Mouse (Mus musculus) lung, embryonic 15.5 days (tissue): ENCODE results near the gene Fhit. TPM values are rescaled to one million over a fixed set of nuclear protein-coding genes. Genes with fewer than 3 reads are reported as not detected.
"Not testable (repeated sequence)": the region's sequence is repeated elsewhere in the genome, so short reads cannot be mapped to it uniquely, and the experiment has no call there.

Experiments used
- ATAC-seq: fragments of 200-750 bp; cut with Nextera tagmentation; 2 replicates; pipeline ENCODE4 v1.8.0; 2017; ENCODE audit warnings: moderate number of reproducible peaks, borderline replicate concordance; ENCODE audit not compliant: low FRiP score, low TSS enrichment; ENCODE audit errors: extremely low read depth
- H3K27ac ChIP-seq: fragments of 300-500 bp; sonication (generic); 2 replicates; pipeline ENCODE4 v1.5.1; 2015; ENCODE audit warnings: moderate library complexity, mild to moderate bottlenecking, inconsistent platforms
- H3K27me3 ChIP-seq: fragments of 300-500 bp; sonication (generic); 2 replicates; pipeline ENCODE4 v1.6.1; 2015; ENCODE audit warnings: inconsistent platforms
- H3K36me3 ChIP-seq: fragments of 300-500 bp; sonication (generic); 2 replicates; pipeline ENCODE4 v1.6.1; 2015; ENCODE audit warnings: inconsistent platforms
- H3K4me1 ChIP-seq: fragments of 300-500 bp; sonication (generic); 2 replicates; pipeline ENCODE4 v1.6.1; 2015; ENCODE audit warnings: inconsistent platforms
- H3K4me2 ChIP-seq: fragments of 300-500 bp; sonication (generic); 2 replicates; pipeline ENCODE4 v1.6.1; 2015; ENCODE audit warnings: inconsistent platforms, mild to moderate bottlenecking, moderate library complexity
- H3K4me3 ChIP-seq: fragments of 300-500 bp; sonication (generic); 2 replicates; pipeline ENCODE4 v1.5.1; 2015; ENCODE audit warnings: mild to moderate bottlenecking, inconsistent platforms
- H3K9ac ChIP-seq: fragments of 300-500 bp; sonication (generic); 2 replicates; pipeline ENCODE4 v1.6.1; 2015; ENCODE audit warnings: inconsistent platforms
- H3K9me3 ChIP-seq: fragments of 300-500 bp; sonication (generic); 2 replicates; pipeline ENCODE4 v1.6.1; 2016; ENCODE audit warnings: inconsistent platforms
- WGBS: fragments of 180-500 bp; shearing (Covaris S2); methylation state at CpG from one replicate; pipeline ENCODE4 v1.1.7; 2015; 5-methylcytosine and 5-hydroxymethylcytosine counted together
- polyA plus RNA-seq: library from polyadenylated mRNA; unstranded; fragments of >200 nt; fragmentation: Nextera tagmentation; extraction: Ambion mirVana; gene quantifications from 2 replicates; pipeline ENCODE4 v1.2.1, GENCODE M21; 2015

The Fhit gene
- polyA plus RNA-seq, 1 experiment from 2014 or later, result 3.4 TPM

- Histone ChIP-seq H3K4me2 (no peak overlapping the region), H3K4me3 (no peak overlapping the region), H3K27me3 (no peaks in the 10 kb centered on the region), H3K36me3 (no peaks in the 10 kb centered on the region), H3K9ac (no peak overlapping the region), H3K9me3 (no peaks in the 10 kb centered on the region), H3K27ac (no peak overlapping the region), H3K4me1 (no peaks in the 10 kb centered on the region)
- WGBS, result 76% methylated on average over 2 of the region's 2 CpGs
- no peak for ATAC-seq
These were observed 383.1 kb downstream of the Fhit start for GRCm38 (mm10) chr14:10778721-10779120.

GRCm38 (mm10) chr14:10754883-10755282 lies 407.0 kb downstream of the Fhit start:
- H3K36me3 ChIP-seq, H3K9me3 ChIP-seq, ATAC-seq, H3K4me1 ChIP-seq, H3K27ac ChIP-seq, H3K27me3 ChIP-seq, H3K4me3 ChIP-seq, H3K9ac ChIP-seq, H3K4me2 ChIP-seq: not testable (repeated sequence)
- WGBS, result 84% methylated on average over 1 of the region's 1 CpGs

DNA sequence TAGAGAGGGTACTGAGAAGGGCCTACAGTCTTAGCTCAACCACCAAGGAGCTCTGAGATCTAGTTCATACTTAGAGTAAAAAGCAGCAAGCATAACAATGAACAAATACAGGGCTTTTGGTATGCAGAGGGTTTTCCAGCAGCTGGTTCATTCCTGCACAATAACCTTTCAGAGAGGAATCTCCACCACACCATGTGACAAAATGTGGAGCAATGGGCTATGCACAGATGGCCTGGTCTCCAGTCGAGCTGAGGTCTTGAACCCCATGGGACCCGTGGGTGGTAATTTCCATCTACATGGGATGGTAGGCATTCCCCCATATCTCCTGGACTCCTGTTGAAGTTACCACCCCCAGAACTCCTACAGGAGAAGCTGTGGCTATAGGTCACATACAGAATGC lies 423.8 kb downstream of the Fhit start:
- ATAC-seq, result no peak

DNA sequence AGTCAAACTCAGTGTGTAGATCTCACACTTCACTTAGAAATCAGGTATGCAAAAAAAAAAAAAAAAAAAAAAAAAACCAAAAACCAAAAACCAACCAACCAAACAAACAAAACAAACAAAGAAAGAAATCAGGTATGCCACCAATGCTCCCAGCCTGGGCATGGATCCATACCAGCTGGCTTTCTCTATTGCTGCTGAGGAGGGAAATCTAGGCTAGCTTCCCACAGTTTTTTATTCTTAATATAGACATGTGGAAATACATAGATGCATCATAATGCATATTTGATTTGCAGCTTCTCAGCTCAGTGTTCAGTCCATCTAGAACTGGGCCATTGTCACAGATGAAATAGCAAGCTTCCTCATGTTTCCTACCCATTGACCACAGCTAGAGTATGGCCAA lies 439.3 kb downstream of the Fhit start:
- H3K27ac ChIP-seq, result no peak overlapping the region
- no peak overlapping the region for H3K9ac ChIP-seq
- no peaks in the 10 kb centered on the region for H3K9me3 ChIP-seq
- H3K4me3 ChIP-seq, result no peak overlapping the region
- no peak overlapping the region for H3K4me2 ChIP-seq
- no peaks in the 10 kb centered on the region for H3K27me3 ChIP-seq
- H3K4me1 ChIP-seq, result no peaks in the 10 kb centered on the region
- H3K36me3 ChIP-seq, result no peaks in the 10 kb centered on the region
- no peak for ATAC-seq

More for the DNA sequence above, 423.8 kb downstream of the Fhit start:
- no peaks in the 10 kb centered on the region for H3K36me3 ChIP-seq
- no peak overlapping the region for H3K27ac ChIP-seq
- H3K9ac ChIP-seq, result no peak overlapping the region
- H3K9me3 ChIP-seq, result no peaks in the 10 kb centered on the region
- 66% methylated on average over 2 of the region's 2 CpGs for WGBS
- H3K4me3 ChIP-seq, result no peak overlapping the region
- no peaks in the 10 kb centered on the region for H3K27me3 ChIP-seq
- no peak overlapping the region for H3K4me2 ChIP-seq
- H3K4me1 ChIP-seq, result no peaks in the 10 kb centered on the region

GRCm38 (mm10) chr14:10712916-10713315 lies 448.9 kb downstream of the Fhit start:
- no peaks in the 10 kb centered on the region for H3K36me3 ChIP-seq
- H3K27ac ChIP-seq, result no peak overlapping the region
- H3K27me3 ChIP-seq, result no peaks in the 10 kb centered on the region
- H3K4me3 ChIP-seq, result no peak overlapping the region
- 47% methylated on average over 3 of the region's 3 CpGs for WGBS
- no peak for ATAC-seq
- H3K9me3 ChIP-seq, result no peaks in the 10 kb centered on the region
- no peak overlapping the region for H3K4me2 ChIP-seq
- no peak overlapping the region for H3K9ac ChIP-seq
- H3K4me1 ChIP-seq, result no peaks in the 10 kb centered on the region

DNA sequence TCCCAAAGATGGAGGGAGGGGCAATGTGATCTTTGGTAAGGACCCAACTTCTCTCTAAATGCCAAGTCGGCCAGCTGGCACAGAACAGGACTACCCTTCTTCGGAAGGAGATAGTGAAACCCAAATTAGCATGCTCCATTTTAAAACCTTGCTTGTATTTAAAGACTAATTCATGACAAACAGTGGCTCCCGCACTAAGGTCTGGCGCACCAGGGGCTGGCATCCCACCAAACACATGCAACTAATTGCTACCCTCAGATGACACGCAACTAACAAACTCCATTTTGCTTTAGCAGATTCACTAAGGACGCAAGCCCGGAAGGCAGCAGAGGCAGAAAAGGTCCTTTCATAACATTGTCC lies 449.3 kb downstream of the Fhit start:
- Histone ChIP-seq H3K9ac (no peak overlapping the region), H3K4me3 (no peak overlapping the region), H3K4me1 (no peaks in the 10 kb centered on the region), H3K27me3 (no peaks in the 10 kb centered on the region), H3K9me3 (no peaks in the 10 kb centered on the region), H3K36me3 (no peaks in the 10 kb centered on the region), H3K4me2 (no peak overlapping the region), H3K27ac (no peak overlapping the region)
- no peak for ATAC-seq
- WGBS, result 91% methylated on average over 7 of the region's 7 CpGs

DNA sequence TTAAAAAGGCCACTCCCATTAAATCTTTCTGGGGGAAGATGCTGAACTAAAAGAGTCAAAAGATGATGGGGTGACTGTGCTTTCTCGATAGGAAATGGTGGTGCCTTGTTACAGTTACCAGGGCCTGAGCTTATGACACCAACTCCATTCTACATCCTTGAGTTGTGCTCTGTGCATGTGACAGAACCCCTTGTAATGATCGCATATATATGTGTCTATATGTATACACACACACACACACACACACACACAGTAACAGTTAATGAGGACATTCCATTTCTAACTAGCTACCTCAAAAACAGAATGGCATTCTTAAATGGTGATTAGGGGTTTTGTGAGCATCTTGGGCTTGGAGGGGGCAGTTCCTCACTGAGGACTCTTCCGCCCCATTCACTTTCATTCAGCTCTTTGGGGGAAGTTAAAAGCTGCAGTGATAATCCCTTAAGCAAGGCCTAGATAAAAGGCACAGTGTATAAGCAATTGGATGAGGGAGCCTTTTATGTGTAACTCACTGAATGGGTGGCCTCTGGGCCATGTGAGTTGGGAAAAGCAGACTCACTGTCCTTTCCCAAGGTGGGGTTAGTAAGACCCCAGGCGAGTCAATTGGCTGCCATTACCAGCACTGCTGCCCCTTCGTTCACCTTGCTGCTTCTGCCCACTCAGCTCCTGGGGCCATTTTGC lies 449.9 kb downstream of the Fhit start:
- Histone ChIP-seq H3K4me1 (no peaks in the 10 kb centered on the region), H3K4me3 (no peak overlapping the region), H3K27ac (no peak overlapping the region), H3K4me2 (no peak overlapping the region), H3K36me3 (no peaks in the 10 kb centered on the region), H3K9me3 (no peaks in the 10 kb centered on the region), H3K27me3 (no peaks in the 10 kb centered on the region), H3K9ac (no peak overlapping the region)
- WGBS, result 86% methylated on average over 5 of the region's 5 CpGs
- ATAC-seq, result no peak

DNA sequence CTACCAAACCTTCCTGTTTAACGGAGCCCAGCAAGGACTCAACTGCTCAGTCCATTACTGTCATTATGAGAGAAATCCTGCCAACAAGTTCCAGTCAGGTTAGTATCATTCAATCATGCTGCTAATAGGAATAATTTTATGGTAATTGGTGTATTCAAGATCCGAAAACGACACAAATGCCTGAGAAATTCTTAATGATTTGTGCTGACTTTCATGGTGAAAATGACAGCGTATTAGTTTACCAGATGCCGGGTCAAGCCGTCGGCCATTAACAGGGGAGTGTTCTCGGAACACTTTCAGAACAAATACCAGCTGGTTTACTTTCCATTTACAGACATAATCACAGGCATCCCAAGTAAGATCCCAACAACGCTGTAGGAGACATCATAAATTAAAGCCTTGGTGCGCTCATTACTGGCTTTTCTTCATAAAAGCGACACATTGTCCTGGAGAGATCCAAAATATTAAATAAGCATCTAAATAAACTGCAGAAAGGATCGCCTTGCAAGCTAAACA lies 451.0 kb downstream of the Fhit start:
- 78% methylated on average over 12 of the region's 12 CpGs for WGBS

GRCm38 (mm10) chr14:10701707-10702106 lies 460.1 kb downstream of the Fhit start:
- 30% methylated on average over 2 of the region's 2 CpGs for WGBS
- no peaks in the 10 kb centered on the region for H3K27me3 ChIP-seq
- H3K4me3 ChIP-seq, result no peak overlapping the region
- H3K9ac ChIP-seq, result no peak overlapping the region
- no peak for ATAC-seq
- H3K27ac ChIP-seq, result no peak overlapping the region
- H3K4me1 ChIP-seq, result no peaks in the 10 kb centered on the region
- no peaks in the 10 kb centered on the region for H3K9me3 ChIP-seq
- H3K4me2 ChIP-seq, result no peak overlapping the region
- H3K36me3 ChIP-seq, result no peaks in the 10 kb centered on the region

More for the DNA sequence above, 451.0 kb downstream of the Fhit start:
- ATAC-seq, result no peak
- H3K9ac ChIP-seq, result no peak overlapping the region
- no peak overlapping the region for H3K4me2 ChIP-seq
- no peaks in the 10 kb centered on the region for H3K36me3 ChIP-seq
- no peak overlapping the region for H3K4me3 ChIP-seq
- H3K27me3 ChIP-seq, result no peaks in the 10 kb centered on the region
- H3K9me3 ChIP-seq, result no peaks in the 10 kb centered on the region
- no peak overlapping the region for H3K27ac ChIP-seq
- no peaks in the 10 kb centered on the region for H3K4me1 ChIP-seq

GRCm38 (mm10) chr14:10680041-10680440 lies 481.8 kb downstream of the Fhit start:
- H3K9me3 ChIP-seq, result no peaks in the 10 kb centered on the region
- no peak overlapping the region for H3K9ac ChIP-seq
- H3K4me1 ChIP-seq, result peaks cover 7% of the 10 kb centered on the region; the same call in 1 of the 2 replicates
- no peak overlapping the region for H3K4me3 ChIP-seq
- WGBS, result 61% methylated on average over 4 of the region's 4 CpGs
- H3K27ac ChIP-seq, result no peak overlapping the region
- no peak overlapping the region for H3K4me2 ChIP-seq
- H3K36me3 ChIP-seq, result no peaks in the 10 kb centered on the region
- no peaks in the 10 kb centered on the region for H3K27me3 ChIP-seq
- no peak for ATAC-seq

- no peak overlapping the region for H3K4me3 ChIP-seq
- H3K4me1 ChIP-seq, result peaks cover 7% of the 10 kb centered on the region; the same call in 1 of the 2 replicates
- H3K9ac ChIP-seq, result no peak overlapping the region
- no peaks in the 10 kb centered on the region for H3K9me3 ChIP-seq
- H3K27me3 ChIP-seq, result no peaks in the 10 kb centered on the region
- H3K36me3 ChIP-seq, result no peaks in the 10 kb centered on the region
- no peak overlapping the region for H3K4me2 ChIP-seq
- no peak overlapping the region for H3K27ac ChIP-seq
- ATAC-seq, result no peak
These were observed 482.2 kb downstream of the Fhit start for GRCm38 (mm10) chr14:10679638-10680037.

DNA sequence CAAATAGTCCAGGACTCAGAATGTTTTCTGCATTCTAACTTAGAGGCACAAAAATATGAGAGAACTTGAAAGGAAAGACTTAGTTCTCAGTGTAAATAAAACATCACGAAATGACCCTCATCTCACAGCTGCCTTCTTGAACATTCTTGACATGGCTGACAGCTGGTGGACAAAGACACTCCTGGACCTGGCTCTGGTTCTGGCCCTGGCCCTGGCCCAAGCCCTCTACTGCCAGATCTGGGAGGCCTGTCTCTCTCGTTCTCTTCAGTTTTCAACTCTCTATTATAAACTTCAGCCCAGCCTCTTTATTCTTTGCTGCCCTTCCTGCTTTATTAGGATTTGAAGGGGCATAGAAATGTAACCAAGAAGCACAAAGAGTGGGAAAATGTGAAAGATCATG lies 484.2 kb downstream of the Fhit start:
- Histone ChIP-seq H3K9me3 (no peaks in the 10 kb centered on the region), H3K27me3 (no peaks in the 10 kb centered on the region), H3K27ac (no peak overlapping the region), H3K9ac (no peak overlapping the region), H3K4me1 (peaks cover 7% of the 10 kb centered on the region; the same call in 1 of the 2 replicates), H3K4me2 (no peak overlapping the region), H3K4me3 (no peak overlapping the region), H3K36me3 (no peaks in the 10 kb centered on the region)
- 14% methylated on average over 2 of the region's 2 CpGs for WGBS
- ATAC-seq, result peak; percentile 72; the same call in 1 of the 2 replicates

GRCm38 (mm10) chr14:10660247-10660646 lies 501.6 kb downstream of the Fhit start:
- WGBS, result 77% methylated on average over 4 of the region's 4 CpGs

More at GRCm38 (mm10) chr14:10660247-10660646, 501.6 kb downstream of the Fhit start:
- Histone ChIP-seq H3K4me3 (no peak overlapping the region), H3K9ac (no peak overlapping the region), H3K27me3 (no peaks in the 10 kb centered on the region), H3K36me3 (no peaks in the 10 kb centered on the region), H3K4me1 (no peaks in the 10 kb centered on the region), H3K4me2 (no peak overlapping the region), H3K9me3 (no peaks in the 10 kb centered on the region), H3K27ac (no peak overlapping the region)
- no peak for ATAC-seq
